Mouse (Mus musculus): Measurements from ENCODE around the gene Smim6. TPM values are rescaled to one million over a fixed set of nuclear protein-coding genes. Genes with fewer than 3 reads are reported as not detected.

The Smim6 gene
- polyA plus RNA-seq, 1 experiment from 2014 or later: 3.3 TPM

Other genes with a start within 250 kb of the Smim6 start
- gene Grb2, start 203.4 kb upstream of the Smim6 start, polyA plus RNA-seq (2015; fragmentation: Nextera tagmentation; extraction: Ambion mirVana): 103 and 104 TPM in 2 replicates
- 36.7 and 38.8 TPM in 2 replicates for gene Tmem94, start 146.6 kb upstream of the Smim6 start, polyA plus RNA-seq (2015; fragmentation: Nextera tagmentation; extraction: Ambion mirVana)
- gene Caskin2, start 98.4 kb upstream of the Smim6 start, polyA plus RNA-seq (2015; fragmentation: Nextera tagmentation; extraction: Ambion mirVana): 18.0 and 22.5 TPM in 2 replicates
- gene Tsen54, start 97.3 kb upstream of the Smim6 start, polyA plus RNA-seq (2015; fragmentation: Nextera tagmentation; extraction: Ambion mirVana): 20.1 and 26.4 TPM in 2 replicates
- 12.7 and 17.2 TPM in 2 replicates for gene Llgl2, start 88.0 kb upstream of the Smim6 start, polyA plus RNA-seq (2015; fragmentation: Nextera tagmentation; extraction: Ambion mirVana)
- 0.16 TPM in 2 replicates for gene Myo15b, start 53.6 kb upstream of the Smim6 start, polyA plus RNA-seq (2015; fragmentation: Nextera tagmentation; extraction: Ambion mirVana)
- 52.1 and 56.3 TPM in 2 replicates for gene Smim5, start 12.1 kb upstream of the Smim6 start, polyA plus RNA-seq (2015; fragmentation: Nextera tagmentation; extraction: Ambion mirVana)
- 21.4 and 21.9 TPM in 2 replicates for gene Sap30bp, start 21.3 kb downstream of the Smim6 start, polyA plus RNA-seq (2015; fragmentation: Nextera tagmentation; extraction: Ambion mirVana)
- gene Recql5, start 21.5 kb downstream of the Smim6 start, polyA plus RNA-seq (2015; fragmentation: Nextera tagmentation; extraction: Ambion mirVana): 9.1 and 14.7 TPM in 2 replicates
- gene Itgb4, start 62.7 kb downstream of the Smim6 start, polyA plus RNA-seq (2015; fragmentation: Nextera tagmentation; extraction: Ambion mirVana): 1.2 and 3.9 TPM in 2 replicates
- gene Galk1, start 100.7 kb downstream of the Smim6 start, polyA plus RNA-seq (2015; fragmentation: Nextera tagmentation; extraction: Ambion mirVana): 120 and 147 TPM in 2 replicates
- 648 and 727 TPM in 2 replicates for gene H3f3b, start 115.9 kb downstream of the Smim6 start, polyA plus RNA-seq (2015; fragmentation: Nextera tagmentation; extraction: Ambion mirVana)
- gene Unk, start 118.3 kb downstream of the Smim6 start, polyA plus RNA-seq (2015; fragmentation: Nextera tagmentation; extraction: Ambion mirVana): 19.5 and 27.3 TPM in 2 replicates
- gene Unc13d, start 165.9 kb downstream of the Smim6 start, polyA plus RNA-seq (2015; fragmentation: Nextera tagmentation; extraction: Ambion mirVana): 1.0 and 3.9 TPM in 2 replicates
- 121 and 139 TPM in 2 replicates for gene Wbp2, start 175.0 kb downstream of the Smim6 start, polyA plus RNA-seq (2015; fragmentation: Nextera tagmentation; extraction: Ambion mirVana)
- 79.1 and 91.1 TPM in 2 replicates for gene Trim47, start 215.2 kb downstream of the Smim6 start, polyA plus RNA-seq (2015; fragmentation: Nextera tagmentation; extraction: Ambion mirVana)
- gene Trim65, start 219.1 kb downstream of the Smim6 start, polyA plus RNA-seq (2015; fragmentation: Nextera tagmentation; extraction: Ambion mirVana): 5.0 and 5.5 TPM in 2 replicates
- gene Mrpl38, start 226.9 kb downstream of the Smim6 start, polyA plus RNA-seq (2015; fragmentation: Nextera tagmentation; extraction: Ambion mirVana): 90.7 and 94.4 TPM in 2 replicates

Measured in heart, embryonic 15.5 days (tissue).